Mouse (Mus musculus): ENCODE data around the gene Tvp23a. TPM values are rescaled to one million over a fixed set of nuclear protein-coding genes. Genes with fewer than 3 reads are reported as not detected.

Gene Tvp23a
- polyA plus RNA-seq, 1 experiment from 2014 or later, result 26.0 TPM

Other genes starting within 250 kb of the Tvp23a start
- 1.6 and 2.0 TPM in 2 replicates for gene Emp2, start 133.4 kb downstream of the Tvp23a start, polyA plus RNA-seq (2014; fragmentation: Nextera tagmentation; extraction: Ambion mirVana)
- 0.17 TPM in 1 of 2 replicates, not detected in the other for gene Tekt5, start 51.9 kb downstream of the Tvp23a start, polyA plus RNA-seq (2014; fragmentation: Nextera tagmentation; extraction: Ambion mirVana)
- gene Nubp1, start 35.4 kb downstream of the Tvp23a start, polyA plus RNA-seq (2014; fragmentation: Nextera tagmentation; extraction: Ambion mirVana), result 68.7 and 69.8 TPM in 2 replicates
- 0.09 and 0.12 TPM in 2 replicates for gene Ciita, start 32.7 kb upstream of the Tvp23a start, polyA plus RNA-seq (2014; fragmentation: Nextera tagmentation; extraction: Ambion mirVana)
- gene Dexi, start 95.7 kb upstream of the Tvp23a start, polyA plus RNA-seq (2014; fragmentation: Nextera tagmentation; extraction: Ambion mirVana), result 24.1 and 28.2 TPM in 2 replicates
- gene Clec16a, start 98.0 kb upstream of the Tvp23a start, polyA plus RNA-seq (2014; fragmentation: Nextera tagmentation; extraction: Ambion mirVana), result 41.4 and 44.0 TPM in 2 replicates

Measured in neural tube, embryonic 11.5 days (tissue).